In the genomic region with DNA sequence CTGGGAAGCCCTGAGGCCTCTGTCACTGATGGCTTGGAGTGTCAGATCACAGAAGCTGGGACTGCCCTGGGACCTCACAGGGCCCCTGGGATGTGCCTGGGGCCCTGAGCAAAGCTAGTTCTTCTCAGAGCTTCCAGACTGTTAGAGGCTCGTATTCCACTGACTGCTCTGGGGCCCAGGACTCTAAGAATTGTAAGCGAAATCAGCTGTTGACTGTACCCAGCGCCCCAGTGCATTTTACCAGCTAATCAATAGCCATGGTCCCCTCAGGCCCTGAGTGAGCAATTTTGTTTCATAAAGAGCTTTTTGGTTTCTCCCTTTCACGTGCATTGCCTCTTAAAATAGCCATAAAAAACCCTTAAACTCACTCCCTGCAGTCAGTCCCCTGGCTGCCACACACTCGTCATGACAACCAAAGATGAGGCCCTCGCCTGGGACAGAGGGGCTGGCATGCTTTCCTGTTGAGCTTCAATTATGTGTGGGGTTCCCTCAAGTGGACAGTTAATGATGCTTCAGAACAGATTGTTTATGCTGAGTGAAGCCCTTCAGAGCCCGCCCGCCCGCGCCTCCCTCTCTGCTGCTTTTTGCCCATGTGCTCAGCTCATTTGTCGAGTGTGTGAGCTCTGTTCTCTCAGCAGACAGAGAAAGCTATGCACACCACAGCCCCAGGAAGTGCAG, we compare ENCODE assay signal across 11 mouse cellular contexts. TPM values are rescaled to one million over a fixed set of nuclear protein-coding genes. Genes with fewer than 3 reads are reported as not detected.
DNase-seq lines count a peak whose midpoint lies in the region; ATAC-seq and TF ChIP-seq lines count a peak whose summit lies in the region.
"Had no signal": no experiment of that assay in that cellular context is flagged by ENCODE, and none has a peak within 500 bp of the region (broad histone marks: within the 10 kb centered on the region; RNA-seq: fewer than 3 reads in every experiment).

No protein-coding gene starts in this region.

- DNase-seq in layer of hippocampus, adult 2 months (ENCODE audit: low spot score in 2 of 2): peak in 1 of 2 experiments; percentile 42
- no peak for DNase-seq in layer of hippocampus, adult 9-10 months (ENCODE audit: low spot score)
- DNase-seq in hindbrain, postnatal 0 days (ENCODE audit: low spot score): peak; percentile 77
- DNase-seq in urinary bladder, postnatal 25 days (ENCODE audit: low spot score): no peak
- no peak for DNase-seq in urinary bladder, postnatal 36 days (ENCODE audit: low spot score in 2 of 2)
- DNase-seq in kidney, postnatal 14 days: no peak
- DNase-seq: gastrocnemius, postnatal 10 days had no signal

- no peaks in the 10 kb centered on the region for H3K9me3 ChIP-seq in embryonic facial prominence, embryonic 15.5 days (replicated peaks)
- no peaks in the 10 kb centered on the region for H3K9me3 ChIP-seq in hindbrain, postnatal 0 days (ENCODE audit: low read length)
- H3K9me3 ChIP-seq in neural tube, embryonic 14.5 days (ENCODE audit: control insufficient read depth, low read length): no peaks in the 10 kb centered on the region

- H3K4me2 ChIP-seq in embryonic facial prominence, embryonic 15.5 days (replicated peaks): no peak overlapping the region
- H3K4me2 ChIP-seq in hindbrain, postnatal 0 days (ENCODE audit: low read depth, low read length): no peak overlapping the region
- H3K4me2 ChIP-seq in neural tube, embryonic 14.5 days (ENCODE audit: low read depth, low read length): no peak overlapping the region

- no peaks in the 10 kb centered on the region for H3K27me3 ChIP-seq in embryonic facial prominence, embryonic 15.5 days
- H3K27me3 ChIP-seq in hindbrain, postnatal 0 days (ENCODE audit: insufficient read depth, low read length): no peaks in the 10 kb centered on the region
- no peaks in the 10 kb centered on the region for H3K27me3 ChIP-seq in neural tube, embryonic 14.5 days (ENCODE audit: control insufficient read depth, insufficient read depth, low read length)

- H3K4me1 ChIP-seq in embryonic facial prominence, embryonic 15.5 days: peaks cover 18% of the 10 kb centered on the region
- H3K4me1 ChIP-seq in hindbrain, postnatal 0 days (ENCODE audit: insufficient read depth, low read length): no peaks in the 10 kb centered on the region; the same call in 1 of the 2 replicates
- peaks cover 13% of the 10 kb centered on the region for H3K4me1 ChIP-seq in neural tube, embryonic 14.5 days (ENCODE audit: control insufficient read depth, insufficient read depth, low read length)

- no peak overlapping the region for H3K9ac ChIP-seq in embryonic facial prominence, embryonic 15.5 days
- H3K9ac ChIP-seq in hindbrain, postnatal 0 days (replicated peaks; ENCODE audit: low read length): no peak overlapping the region
- H3K9ac ChIP-seq in neural tube, embryonic 14.5 days (replicated peaks; ENCODE audit: low read depth, low read length): no peak overlapping the region

- H3K27ac ChIP-seq in layer of hippocampus, adult 2 months: peak overlapping the region; percentile 19; the same call in 1 of the 2 replicates
- peak overlapping the region; percentile 22; the same call in 1 of the 2 replicates for H3K27ac ChIP-seq in embryonic facial prominence, embryonic 15.5 days (replicated peaks)
- H3K27ac ChIP-seq in hindbrain, postnatal 0 days: peak overlapping the region; percentile 69
- peak overlapping the region; percentile 55 for H3K27ac ChIP-seq in neural tube, embryonic 14.5 days (ENCODE audit: low read depth, low read length)

- no peak overlapping the region for H3K4me3 ChIP-seq in layer of hippocampus, adult 2 months
- no peak overlapping the region for H3K4me3 ChIP-seq in embryonic facial prominence, embryonic 15.5 days (replicated peaks)
- no peak overlapping the region for H3K4me3 ChIP-seq in hindbrain, postnatal 0 days (ENCODE audit: low read length)
- H3K4me3 ChIP-seq in neural tube, embryonic 14.5 days (ENCODE audit: low read depth, low read length): no peak overlapping the region

- TF ChIP-seq CTCF in layer of hippocampus, adult 2 months (conservative IDR thresholded peaks at IDR 0.05): no peak; the same call in 1 of the 2 replicates
- peak; percentile 25 for TF ChIP-seq CTCF in hindbrain, postnatal 0 days (IDR thresholded peaks at IDR 0.05; ENCODE audit: low read depth)

- peaks cover 10% of the 10 kb centered on the region; the same call in 1 of the 2 replicates for H3K36me3 ChIP-seq in embryonic facial prominence, embryonic 15.5 days
- peaks cover under 1% of the 10 kb centered on the region; the same call in 1 of the 2 replicates for H3K36me3 ChIP-seq in hindbrain, postnatal 0 days (ENCODE audit: insufficient read depth, low read length)
- peaks cover under 1% of the 10 kb centered on the region; the same call in 1 of the 2 replicates for H3K36me3 ChIP-seq in neural tube, embryonic 14.5 days (ENCODE audit: control insufficient read depth, insufficient read depth, low read length)

- peak; percentile 70; the same call in 1 of the 2 replicates for ATAC-seq in embryonic facial prominence, embryonic 15.5 days (ENCODE audit: insufficient number of reproducible peaks, low FRiP score, low TSS enrichment, low read depth)
- peak; percentile 90 for ATAC-seq in hindbrain, postnatal 0 days
- peak; percentile 80 for ATAC-seq in neural tube, embryonic 14.5 days (ENCODE audit: low read depth)

- WGBS in embryonic facial prominence, embryonic 15.5 days: 46% methylated on average over 11 of the region's 11 CpGs
- WGBS in hindbrain, postnatal 0 days: 23% methylated on average over 11 of the region's 11 CpGs
- WGBS in neural tube, embryonic 14.5 days: 11% methylated on average over 11 of the region's 11 CpGs

RNA-seq across cellular contexts. Expression of a gene that starts 25.2 kb away (rescaled TPM):
- total RNA-seq in layer of hippocampus, adult 2 months (2021): 10 to 100 TPM; 48.6 to 50.7 TPM
- polyA plus RNA-seq in embryonic facial prominence, embryonic 15.5 days (2015; fragmentation: Nextera tagmentation; extraction: Ambion mirVana): 72.0 and 84.7 TPM in 2 replicates
- total RNA-seq in hindbrain, postnatal 0 days (2014; rRNA removed): 22.2 and 29.4 TPM in 2 replicates
- 71.3 and 73.8 TPM in 2 replicates for polyA plus RNA-seq in hindbrain, postnatal 0 days (2015; fragmentation: Nextera tagmentation; extraction: Ambion mirVana)
- 76.8 and 81.4 TPM in 2 replicates for polyA plus RNA-seq in neural tube, embryonic 14.5 days (2014; fragmentation: Nextera tagmentation; extraction: Ambion mirVana)

RNA-seq across cellular contexts. Expression of a gene that starts 25.3 kb away (rescaled TPM):
- total RNA-seq in layer of hippocampus, adult 2 months (2021): 1 to 10 TPM; 5.3 to 5.8 TPM
- polyA plus RNA-seq in embryonic facial prominence, embryonic 15.5 days (2015; fragmentation: Nextera tagmentation; extraction: Ambion mirVana): 2.4 and 2.5 TPM in 2 replicates
- 2.6 and 5.0 TPM in 2 replicates for total RNA-seq in hindbrain, postnatal 0 days (2014; rRNA removed)
- 1.2 and 1.9 TPM in 2 replicates for polyA plus RNA-seq in hindbrain, postnatal 0 days (2015; fragmentation: Nextera tagmentation; extraction: Ambion mirVana)
- polyA plus RNA-seq in neural tube, embryonic 14.5 days (2014; fragmentation: Nextera tagmentation; extraction: Ambion mirVana): 1.7 and 2.7 TPM in 2 replicates

RNA-seq across cellular contexts. Expression of a gene that starts 37.2 kb away (rescaled TPM):
- total RNA-seq in layer of hippocampus, adult 2 months (2021): not detected
- 0.95 and 1.6 TPM in 2 replicates for polyA plus RNA-seq in embryonic facial prominence, embryonic 15.5 days (2015; fragmentation: Nextera tagmentation; extraction: Ambion mirVana)
- total RNA-seq in hindbrain, postnatal 0 days (2014; rRNA removed): not detected in 2 replicates
- 0.90 and 1.2 TPM in 2 replicates for polyA plus RNA-seq in hindbrain, postnatal 0 days (2015; fragmentation: Nextera tagmentation; extraction: Ambion mirVana)
- 0.39 and 0.46 TPM in 2 replicates for polyA plus RNA-seq in neural tube, embryonic 14.5 days (2014; fragmentation: Nextera tagmentation; extraction: Ambion mirVana)
- total RNA-seq: gastrocnemius, postnatal 10 days; left cerebral cortex, adult 8-10 months; neutrophil, adult 5-6 weeks had no signal

RNA-seq across cellular contexts. Expression of a gene that starts 39.8 kb away (rescaled TPM):
- total RNA-seq in layer of hippocampus, adult 2 months (2021): 10 to 100 TPM; 39.8 to 41.7 TPM
- polyA plus RNA-seq in embryonic facial prominence, embryonic 15.5 days (2015; fragmentation: Nextera tagmentation; extraction: Ambion mirVana): 14.4 and 16.7 TPM in 2 replicates
- total RNA-seq in hindbrain, postnatal 0 days (2014; rRNA removed): 39.4 and 40.4 TPM in 2 replicates
- polyA plus RNA-seq in hindbrain, postnatal 0 days (2015; fragmentation: Nextera tagmentation; extraction: Ambion mirVana): 21.3 and 26.4 TPM in 2 replicates
- polyA plus RNA-seq in neural tube, embryonic 14.5 days (2014; fragmentation: Nextera tagmentation; extraction: Ambion mirVana): 25.5 and 26.5 TPM in 2 replicates

RNA-seq across cellular contexts. Expression of a gene that starts 39.9 kb away (rescaled TPM):
- total RNA-seq in layer of hippocampus, adult 2 months (2021): not detected
- polyA plus RNA-seq in embryonic facial prominence, embryonic 15.5 days (2015; fragmentation: Nextera tagmentation; extraction: Ambion mirVana): not detected in 2 replicates
- not detected in 2 replicates for total RNA-seq in hindbrain, postnatal 0 days (2014; rRNA removed)
- polyA plus RNA-seq in hindbrain, postnatal 0 days (2015; fragmentation: Nextera tagmentation; extraction: Ambion mirVana): not detected in 2 replicates
- not detected in 2 replicates for polyA plus RNA-seq in neural tube, embryonic 14.5 days (2014; fragmentation: Nextera tagmentation; extraction: Ambion mirVana)
- total RNA-seq: gastrocnemius, postnatal 10 days; left cerebral cortex, adult 8-10 months; neutrophil, adult 5-6 weeks had no signal

Comparison
In these comparisons a context has a peak if more than half of its experiments do, and no peak if none do; other contexts are left out.
1. H3K27ac ChIP-seq: peak in every context shown above with its lines; median percentile 69 in hindbrain, postnatal 0 days; 55 in neural tube, embryonic 14.5 days; 22 in embryonic facial prominence, embryonic 15.5 days; 19 in layer of hippocampus, adult 2 months.